Mouse (Mus musculus) thymus, adult 2 months (tissue): ENCODE results near the gene Cdh18.

Source experiments
- CTCF ChIP-seq: fragments of 200-500 bp; IDR thresholded peaks from 2 replicates; pipeline ENCODE4 v1.5.1; 2012; ENCODE audit warnings: mild to moderate bottlenecking, control low read depth, low read length, moderate library complexity, borderline replicate concordance; ENCODE audit not compliant: control insufficient read depth, poor library complexity, insufficient read depth; ENCODE audit errors: extremely low read depth
- POLR2A ChIP-seq: fragments of 200-500 bp; IDR thresholded peaks from 2 replicates; pipeline ENCODE4 v1.6.1; 2012; ENCODE audit warnings: mild to moderate bottlenecking, low read length, control low read depth, moderate library complexity; ENCODE audit not compliant: control insufficient read depth, poor library complexity, insufficient read depth; ENCODE audit errors: extremely low read depth

DNA sequence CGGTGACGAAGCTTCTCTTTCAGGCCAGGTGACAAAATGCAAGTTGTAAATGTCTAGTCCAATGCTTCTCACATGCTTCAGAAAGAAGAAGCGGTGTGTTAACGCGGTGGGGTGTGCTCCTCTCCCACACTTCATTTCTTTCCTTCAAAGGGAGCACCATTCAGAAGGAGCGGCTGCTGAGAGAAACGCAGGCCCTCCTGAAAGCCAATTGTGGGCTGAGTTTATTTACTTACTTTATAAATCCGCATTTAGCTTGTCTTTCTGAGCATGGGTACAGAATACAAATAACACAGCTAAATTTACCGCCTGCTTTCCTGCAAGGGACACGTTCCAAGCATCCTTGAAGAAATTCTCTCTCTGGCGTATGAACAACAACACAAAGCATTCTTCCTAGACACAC lies 420.6 kb downstream of the Cdh18 start:
- TF ChIP-seq CTCF (no peak), POLR2A (no peak)
